Mouse (Mus musculus) limb, embryonic 15.5 days (tissue): ENCODE measurements around the gene Ptprg. TPM values are rescaled to one million over a fixed set of nuclear protein-coding genes. Genes with fewer than 3 reads are reported as not detected.

Experiments used
- ATAC-seq: fragments of 200-750 bp; cut with Nextera tagmentation; 2 replicates; pipeline ENCODE4 v1.8.0; 2017; ENCODE audit warnings: low read depth, moderate TSS enrichment; ENCODE audit not compliant: insufficient number of reproducible peaks, low FRiP score, low TSS enrichment
- H3K27ac ChIP-seq: fragments of 300-500 bp; sonication (generic); 2 replicates; pipeline ENCODE4 v1.5.1; 2015; ENCODE audit warnings: moderate library complexity, mild to moderate bottlenecking, inconsistent platforms
- H3K27me3 ChIP-seq: fragments of 300-500 bp; sonication (generic); 2 replicates; pipeline ENCODE4 v1.6.1; 2015; ENCODE audit warnings: inconsistent platforms
- H3K36me3 ChIP-seq: fragments of 300-500 bp; sonication (generic); 2 replicates; pipeline ENCODE4 v1.6.1; 2015; ENCODE audit warnings: inconsistent platforms
- H3K4me1 ChIP-seq: fragments of 300-500 bp; sonication (generic); 2 replicates; pipeline ENCODE4 v1.6.1; 2015; ENCODE audit warnings: inconsistent platforms
- H3K4me2 ChIP-seq: fragments of 300-500 bp; sonication (generic); 2 replicates; pipeline ENCODE4 v1.6.1; 2015; ENCODE audit warnings: mild to moderate bottlenecking, inconsistent platforms
- H3K4me3 ChIP-seq: fragments of 300-500 bp; sonication (generic); 2 replicates; pipeline ENCODE4 v1.5.1; 2015; ENCODE audit warnings: mild to moderate bottlenecking, inconsistent platforms
- H3K9ac ChIP-seq: fragments of 300-500 bp; sonication (generic); 2 replicates; pipeline ENCODE4 v1.6.1; 2015; ENCODE audit warnings: inconsistent platforms
- H3K9me3 ChIP-seq: fragments of 300-500 bp; sonication (generic); 2 replicates; pipeline ENCODE4 v1.6.1; 2016; ENCODE audit warnings: inconsistent platforms
- WGBS: fragments of 180-500 bp; shearing (Covaris S2); methylation state at CpG from one replicate; pipeline ENCODE4 v1.1.7; 2015; 5-methylcytosine and 5-hydroxymethylcytosine counted together
- polyA plus RNA-seq: library from polyadenylated mRNA; unstranded; fragments of >200 nt; fragmentation: Nextera tagmentation; extraction: Ambion mirVana; gene quantifications from 2 replicates; pipeline ENCODE4 v1.2.1, GENCODE M21; 2015

The Ptprg gene
- polyA plus RNA-seq, 1 experiment from 2014 or later: 27.3 TPM

GRCm38 (mm10) chr14:11594336-11594735, 41.0 kb downstream of the Ptprg start:
- Histone ChIP-seq H3K4me2 (no peak overlapping the region), H3K36me3 (no peaks in the 10 kb centered on the region), H3K9ac (no peak overlapping the region), H3K9me3 (no peaks in the 10 kb centered on the region), H3K4me3 (no peak overlapping the region), H3K4me1 (peaks cover 19% of the 10 kb centered on the region), H3K27me3 (no peaks in the 10 kb centered on the region), H3K27ac (no peak overlapping the region)
- 82% methylated on average over 5 of the region's 5 CpGs for WGBS
- no peak for ATAC-seq

GRCm38 (mm10) chr14:11604133-11604865, 51.0 kb downstream of the Ptprg start:
- no peak for ATAC-seq
- Histone ChIP-seq H3K27ac (no peak overlapping the region), H3K4me3 (no peak overlapping the region), H3K27me3 (no peaks in the 10 kb centered on the region), H3K9ac (no peak overlapping the region), H3K9me3 (no peaks in the 10 kb centered on the region), H3K4me1 (0 out of 2 replicates have a peak, but pooled peaks cover 2% of the 10 kb centered on the region), H3K36me3 (no peaks in the 10 kb centered on the region), H3K4me2 (no peak overlapping the region)
- 62% methylated on average over 8 of the region's 8 CpGs for WGBS

- no peaks in the 10 kb centered on the region for H3K9me3 ChIP-seq
- ATAC-seq: no peak
- no peak overlapping the region for H3K4me3 ChIP-seq
- WGBS: 60% methylated on average over 8 of the region's 8 CpGs
- H3K9ac ChIP-seq: no peak overlapping the region
- H3K4me1 ChIP-seq: peaks cover 9% of the 10 kb centered on the region
- no peak overlapping the region for H3K27ac ChIP-seq
- no peaks in the 10 kb centered on the region for H3K36me3 ChIP-seq
- H3K4me2 ChIP-seq: no peak overlapping the region
- no peaks in the 10 kb centered on the region for H3K27me3 ChIP-seq
Observed at GRCm38 (mm10) chr14:11608366-11608765, 55.0 kb downstream of the Ptprg start.

GRCm38 (mm10) chr14:11609857-11610582, 56.7 kb downstream of the Ptprg start:
- no peaks in the 10 kb centered on the region for H3K36me3 ChIP-seq
- no peak for ATAC-seq

GRCm38 (mm10) chr14:11612426-11612825, 59.1 kb downstream of the Ptprg start:
- no peaks in the 10 kb centered on the region for H3K36me3 ChIP-seq
- no peak for ATAC-seq
- no peak overlapping the region for H3K9ac ChIP-seq
- H3K27me3 ChIP-seq: no peaks in the 10 kb centered on the region
- no peaks in the 10 kb centered on the region for H3K9me3 ChIP-seq
- H3K27ac ChIP-seq: no peak overlapping the region
- H3K4me1 ChIP-seq: peaks cover 14% of the 10 kb centered on the region
- H3K4me3 ChIP-seq: no peak overlapping the region
- 76% methylated on average over 5 of the region's 5 CpGs for WGBS
- no peak overlapping the region for H3K4me2 ChIP-seq

More at GRCm38 (mm10) chr14:11609857-11610582, 56.7 kb downstream of the Ptprg start:
- no peaks in the 10 kb centered on the region for H3K27me3 ChIP-seq
- no peak overlapping the region for H3K4me3 ChIP-seq
- no peak overlapping the region for H3K9ac ChIP-seq
- H3K4me2 ChIP-seq: no peak overlapping the region
- H3K27ac ChIP-seq: no peak overlapping the region
- 71% methylated on average over 7 of the region's 7 CpGs for WGBS
- H3K9me3 ChIP-seq: no peaks in the 10 kb centered on the region
- peaks cover 9% of the 10 kb centered on the region for H3K4me1 ChIP-seq

- ATAC-seq: no peak
- Histone ChIP-seq H3K9me3 (no peaks in the 10 kb centered on the region), H3K9ac (no peak overlapping the region), H3K4me1 (peaks cover 19% of the 10 kb centered on the region), H3K27me3 (no peaks in the 10 kb centered on the region), H3K36me3 (no peaks in the 10 kb centered on the region), H3K4me2 (no peak overlapping the region), H3K27ac (no peak overlapping the region), H3K4me3 (no peak overlapping the region)
- 41% methylated on average over 3 of the region's 3 CpGs for WGBS
Observed at GRCm38 (mm10) chr14:11613146-11613545, 59.8 kb downstream of the Ptprg start.

GRCm38 (mm10) chr14:11615697-11616096, 62.4 kb downstream of the Ptprg start:
- Histone ChIP-seq H3K9me3 (no peaks in the 10 kb centered on the region), H3K27ac (no peak overlapping the region), H3K9ac (no peak overlapping the region), H3K36me3 (no peaks in the 10 kb centered on the region), H3K4me2 (no peak overlapping the region), H3K4me1 (peaks cover 19% of the 10 kb centered on the region), H3K4me3 (no peak overlapping the region), H3K27me3 (no peaks in the 10 kb centered on the region)
- 85% methylated on average over 3 of the region's 3 CpGs for WGBS
- ATAC-seq: no peak

GRCm38 (mm10) chr14:11617362-11617761, 64.0 kb downstream of the Ptprg start:
- ATAC-seq: no peak
- Histone ChIP-seq H3K4me2 (no peak overlapping the region), H3K27me3 (no peaks in the 10 kb centered on the region), H3K4me1 (peaks cover 29% of the 10 kb centered on the region), H3K27ac (no peak overlapping the region), H3K4me3 (no peak overlapping the region), H3K36me3 (no peaks in the 10 kb centered on the region), H3K9me3 (no peaks in the 10 kb centered on the region), H3K9ac (no peak overlapping the region)
- WGBS: 42% methylated on average over 6 of the region's 6 CpGs

GRCm38 (mm10) chr14:11618140-11618705, 64.9 kb downstream of the Ptprg start:
- Histone ChIP-seq H3K4me3 (no peak overlapping the region), H3K9me3 (no peaks in the 10 kb centered on the region), H3K36me3 (no peaks in the 10 kb centered on the region), H3K9ac (no peak overlapping the region), H3K27ac (no peak overlapping the region), H3K4me2 (no peak overlapping the region), H3K4me1 (peaks cover 22% of the 10 kb centered on the region), H3K27me3 (no peaks in the 10 kb centered on the region)
- ATAC-seq: no peak
- WGBS: 74% methylated on average over 6 of the region's 6 CpGs

GRCm38 (mm10) chr14:11619606-11620005, 66.3 kb downstream of the Ptprg start:
- 63% methylated on average over 7 of the region's 7 CpGs for WGBS
- H3K4me2 ChIP-seq: no peak overlapping the region
- H3K27me3 ChIP-seq: no peaks in the 10 kb centered on the region
- no peaks in the 10 kb centered on the region for H3K9me3 ChIP-seq
- no peak overlapping the region for H3K27ac ChIP-seq
- no peak overlapping the region for H3K4me3 ChIP-seq
- H3K9ac ChIP-seq: no peak overlapping the region
- H3K36me3 ChIP-seq: no peaks in the 10 kb centered on the region
- no peak for ATAC-seq
- peaks cover 24% of the 10 kb centered on the region for H3K4me1 ChIP-seq

- no peaks in the 10 kb centered on the region for H3K36me3 ChIP-seq
- 61% methylated on average over 6 of the region's 6 CpGs for WGBS
- H3K27ac ChIP-seq: no peak overlapping the region
- no peak overlapping the region for H3K4me2 ChIP-seq
- H3K4me3 ChIP-seq: no peak overlapping the region
- H3K9ac ChIP-seq: no peak overlapping the region
- no peak for ATAC-seq
- H3K4me1 ChIP-seq: peaks cover 24% of the 10 kb centered on the region
- H3K27me3 ChIP-seq: no peaks in the 10 kb centered on the region
- H3K9me3 ChIP-seq: no peaks in the 10 kb centered on the region
Observed at GRCm38 (mm10) chr14:11620314-11620713, 67.0 kb downstream of the Ptprg start.

- Histone ChIP-seq H3K36me3 (no peaks in the 10 kb centered on the region), H3K27me3 (no peaks in the 10 kb centered on the region), H3K4me2 (no peak overlapping the region), H3K27ac (no peak overlapping the region; the same call in 1 of the 2 replicates), H3K9me3 (no peaks in the 10 kb centered on the region), H3K4me3 (no peak overlapping the region), H3K4me1 (peaks cover 24% of the 10 kb centered on the region), H3K9ac (no peak overlapping the region)
- ATAC-seq: no peak
- WGBS: 15% methylated on average over 10 of the region's 10 CpGs
Observed at GRCm38 (mm10) chr14:11620962-11621568, 67.7 kb downstream of the Ptprg start.
